Mouse (Mus musculus): ENCODE measurements around the gene Atp1a3.

DNA sequence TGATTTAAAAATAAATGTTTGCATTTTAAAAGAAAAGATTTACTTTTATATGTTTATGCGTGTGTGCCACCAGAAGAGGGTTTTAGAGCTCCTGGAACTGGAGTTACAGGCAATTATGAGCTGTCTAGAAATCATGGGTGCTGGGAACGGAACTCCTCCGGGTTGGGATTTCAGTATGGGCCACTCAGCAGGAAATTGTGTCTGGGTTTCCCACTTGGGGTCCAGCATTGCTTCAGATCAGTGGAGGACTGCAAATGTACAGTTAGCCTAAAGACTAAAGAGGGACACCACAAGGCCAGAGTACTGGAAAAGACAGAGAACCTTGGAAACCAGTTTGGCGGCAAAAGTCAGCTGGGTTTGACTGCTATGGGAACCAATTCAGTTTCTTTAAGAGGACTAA lies 32.5 kb downstream of the Atp1a3 start:
- TF ChIP-seq CTCF (IDR thresholded peaks at IDR 0.05; ENCODE audit: borderline replicate concordance, control insufficient read depth, extremely low read depth, insufficient read depth, low read length, poor library complexity) (no peak), POLR2A (IDR thresholded peaks at IDR 0.05; ENCODE audit: control insufficient read depth, extremely low read depth, insufficient read depth, low read length, poor library complexity) (no peak)
